Mouse (Mus musculus): ENCODE data around the gene Nop9.

- TF ChIP-seq CTCF (IDR thresholded peaks at IDR 0.05; ENCODE audit: low read depth) (no peak), EP300 (IDR thresholded peaks at IDR 0.05; ENCODE audit: low read depth) (no peak)
Observed at GRCm38 (mm10) chr14:55716271-55716670, 29.2 kb upstream of the Nop9 start.
